Mouse (Mus musculus) hindbrain, postnatal 0 days (tissue): ENCODE results near the gene 6330403K07Rik. TPM values are rescaled to one million over a fixed set of nuclear protein-coding genes. Genes with fewer than 3 reads are reported as not detected.

Source experiments
- ATAC-seq: fragments of 200-750 bp; cut with Nextera tagmentation; 2 replicates; pipeline ENCODE4 v1.8.0; 2017; ENCODE audit warnings: mild to moderate bottlenecking, moderate TSS enrichment, moderate library complexity
- DNase-seq: peaks from one replicate; pipeline ENCODE4 v3.0.0-alpha.2; 2015; ENCODE audit warnings: low spot score
- H3K27ac ChIP-seq: fragments of 300-500 bp; sonication (generic); 2 replicates; pipeline ENCODE4 v1.5.1; 2014; ENCODE audit warnings: mild to moderate bottlenecking
- H3K27me3 ChIP-seq: fragments of 300-500 bp; sonication (generic); 2 replicates; pipeline ENCODE4 v1.6.1; 2014; ENCODE audit warnings: low read length, mixed read lengths; ENCODE audit not compliant: insufficient read depth
- H3K36me3 ChIP-seq: fragments of 300-500 bp; sonication (generic); 2 replicates; pipeline ENCODE4 v1.6.1; 2014; ENCODE audit warnings: low read length, mixed read lengths; ENCODE audit not compliant: insufficient read depth
- H3K4me1 ChIP-seq: fragments of 300-500 bp; sonication (generic); 2 replicates; pipeline ENCODE4 v1.6.1; 2014; ENCODE audit warnings: antibody characterized with exemption, low read length, mixed read lengths; ENCODE audit not compliant: insufficient read depth
- H3K4me2 ChIP-seq: fragments of 300-500 bp; sonication (generic); 2 replicates; pipeline ENCODE4 v1.6.1; 2014; ENCODE audit warnings: low read depth, mild to moderate bottlenecking, low read length, moderate library complexity, mixed read lengths
- H3K4me3 ChIP-seq: fragments of 300-500 bp; sonication (generic); 2 replicates; pipeline ENCODE4 v1.5.1; 2014; ENCODE audit warnings: low read length
- H3K9ac ChIP-seq: fragments of 300-500 bp; sonication (generic); replicated peaks from 2 replicates; pipeline ENCODE4 v1.6.1; 2014; ENCODE audit warnings: mild to moderate bottlenecking, low read length, moderate library complexity, mixed read lengths
- H3K9me3 ChIP-seq: fragments of 300-500 bp; sonication (generic); 2 replicates; pipeline ENCODE4 v1.6.1; 2016; ENCODE audit warnings: low read length, mixed read lengths
- CTCF ChIP-seq: IDR thresholded peaks from 2 replicates; pipeline ENCODE4 v1.5.1; 2016; ENCODE audit warnings: antibody characterized with exemption, control low read depth, low read depth
- WGBS: fragments of 180-500 bp; shearing (Covaris S2); extraction: QIAGEN DNeasy Blood & Tissue Kit; methylation state at CpG from one replicate; pipeline ENCODE4 v1.1.7; 2014; 5-methylcytosine and 5-hydroxymethylcytosine counted together
- polyA plus RNA-seq: library from polyadenylated mRNA; unstranded; fragments of >200 nt; fragmentation: Nextera tagmentation; extraction: Ambion mirVana; gene quantifications from 2 replicates; pipeline ENCODE4 v1.2.1, GENCODE M21; 2015
- total RNA-seq: library from RNA; depleted of rRNA; stranded (reverse); fragments of >200 nt; gene quantifications from 2 replicates; pipeline ENCODE4 v1.2.3, GENCODE M21; 2014; rRNA removed

The 6330403K07Rik gene
- total RNA-seq (696 and 765 TPM in 2 replicates), polyA plus RNA-seq (673 and 681 TPM in 2 replicates)

DNA sequence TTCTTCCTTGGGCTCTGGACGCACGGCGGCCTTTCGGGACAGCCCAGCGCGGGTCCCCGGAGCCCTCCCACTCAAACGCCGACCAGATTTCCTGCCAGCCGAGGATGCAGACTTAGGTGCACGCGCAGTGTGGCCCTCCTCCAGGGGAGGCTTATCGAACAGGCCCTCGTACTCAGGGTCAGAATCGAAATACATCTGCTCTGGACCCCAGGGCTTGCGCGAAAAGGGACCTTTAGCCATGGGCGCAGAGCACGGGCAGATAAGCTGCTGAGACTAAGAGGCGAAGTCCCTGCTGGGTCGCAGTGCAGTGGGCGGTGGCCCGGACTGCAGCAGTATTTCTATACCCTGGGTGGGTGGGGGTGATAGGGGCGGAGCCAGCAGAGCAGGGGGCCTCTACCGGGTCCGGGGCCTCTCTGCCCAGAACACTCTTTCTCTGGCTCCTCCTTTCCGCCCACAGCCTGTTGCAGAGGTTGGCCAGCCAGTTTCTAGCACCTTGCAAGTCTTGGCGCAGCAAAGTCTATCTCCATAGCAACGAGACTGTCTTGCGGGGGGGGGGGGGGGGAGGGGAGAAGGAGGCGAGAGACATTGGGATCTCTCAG, at the start of gene 6330403K07Rik:
6330403K07Rik (minus strand) TSS at position 351 of the 599 bp plus-strand sequence.
- H3K9me3 ChIP-seq = no peaks in the 10 kb centered on the region
- H3K9ac ChIP-seq = peak within 1 kb of the TSS; percentile 80
- 0 out of 2 replicates have a peak, but pooled peaks cover 5% of the 10 kb centered on the region for H3K4me1 ChIP-seq
- WGBS = under 1% methylated on average over 31 of the region's 31 CpGs
- no peaks in the 10 kb centered on the region for H3K36me3 ChIP-seq
- peak within 1 kb of the TSS; percentile 55 for H3K4me3 ChIP-seq
- TF ChIP-seq CTCF = no peak
- peak within 1 kb of the TSS; percentile 62 for H3K4me2 ChIP-seq
- DNase-seq (peak; percentile 92), ATAC-seq (peak; percentile 97)
- no peaks in the 10 kb centered on the region for H3K27me3 ChIP-seq
- H3K27ac ChIP-seq = peak within 1 kb of the TSS; percentile 95

DNA sequence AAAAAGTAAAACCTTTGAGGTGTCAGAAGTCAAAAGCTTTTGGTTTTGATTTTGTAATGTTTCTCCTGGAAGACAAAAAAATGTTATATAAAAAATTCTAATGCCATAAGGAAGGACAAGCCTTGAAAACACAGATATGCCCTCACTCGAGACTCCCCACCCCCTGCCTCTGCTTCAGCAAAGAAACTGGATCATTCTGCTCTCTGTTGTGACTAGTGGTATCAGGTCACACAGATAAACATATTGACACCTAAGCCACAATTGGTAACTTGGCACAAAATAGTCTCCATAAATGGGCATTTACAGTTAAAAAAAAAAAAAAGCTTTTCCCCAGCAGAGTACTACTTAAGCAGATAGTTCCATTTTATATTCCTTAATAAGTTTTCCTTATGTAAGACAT, 43.0 kb upstream of the 6330403K07Rik start:
- WGBS = 81% methylated on average over 1 of the region's 1 CpGs
- no peak overlapping the region for H3K4me2 ChIP-seq
- no peaks in the 10 kb centered on the region for H3K9me3 ChIP-seq
- TF ChIP-seq CTCF = no peak
- no peaks in the 10 kb centered on the region for H3K4me1 ChIP-seq
- no peak overlapping the region for H3K9ac ChIP-seq
- ATAC-seq (no peak), DNase-seq (no peak)
- no peaks in the 10 kb centered on the region for H3K27me3 ChIP-seq
- H3K4me3 ChIP-seq = no peak overlapping the region
- no peak overlapping the region for H3K27ac ChIP-seq
- no peaks in the 10 kb centered on the region for H3K36me3 ChIP-seq

DNA sequence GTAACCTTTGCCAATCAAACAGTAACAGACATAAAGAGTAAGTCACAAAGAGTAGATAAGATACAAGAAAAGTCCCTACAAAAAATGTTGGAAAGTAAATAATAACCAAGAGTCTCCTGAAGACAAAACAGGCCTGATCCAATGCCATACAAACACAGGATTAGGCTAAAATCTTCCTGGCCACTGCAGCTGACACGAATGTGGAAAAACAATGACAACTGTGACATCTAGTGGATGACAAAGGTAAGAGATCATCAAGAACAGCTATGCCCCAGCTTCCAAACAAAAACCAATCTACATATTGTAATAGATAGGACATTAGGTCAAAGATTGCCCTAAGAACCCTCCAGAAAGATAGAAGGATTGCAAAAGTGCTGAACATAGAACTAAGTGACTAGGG, 19.2 kb upstream of the 6330403K07Rik start:
- Histone ChIP-seq H3K9ac (no peak overlapping the region), H3K27me3 (no peaks in the 10 kb centered on the region), H3K27ac (no peak overlapping the region), H3K4me3 (no peak overlapping the region), H3K36me3 (no peaks in the 10 kb centered on the region), H3K4me2 (no peak overlapping the region), H3K4me1 (no peaks in the 10 kb centered on the region), H3K9me3 (no peaks in the 10 kb centered on the region)
- peak; percentile 80 for DNase-seq
- 0% methylated on average over 1 of the region's 1 CpGs for WGBS
- no peak for ATAC-seq
- peak; percentile 79 for TF ChIP-seq CTCF

DNA sequence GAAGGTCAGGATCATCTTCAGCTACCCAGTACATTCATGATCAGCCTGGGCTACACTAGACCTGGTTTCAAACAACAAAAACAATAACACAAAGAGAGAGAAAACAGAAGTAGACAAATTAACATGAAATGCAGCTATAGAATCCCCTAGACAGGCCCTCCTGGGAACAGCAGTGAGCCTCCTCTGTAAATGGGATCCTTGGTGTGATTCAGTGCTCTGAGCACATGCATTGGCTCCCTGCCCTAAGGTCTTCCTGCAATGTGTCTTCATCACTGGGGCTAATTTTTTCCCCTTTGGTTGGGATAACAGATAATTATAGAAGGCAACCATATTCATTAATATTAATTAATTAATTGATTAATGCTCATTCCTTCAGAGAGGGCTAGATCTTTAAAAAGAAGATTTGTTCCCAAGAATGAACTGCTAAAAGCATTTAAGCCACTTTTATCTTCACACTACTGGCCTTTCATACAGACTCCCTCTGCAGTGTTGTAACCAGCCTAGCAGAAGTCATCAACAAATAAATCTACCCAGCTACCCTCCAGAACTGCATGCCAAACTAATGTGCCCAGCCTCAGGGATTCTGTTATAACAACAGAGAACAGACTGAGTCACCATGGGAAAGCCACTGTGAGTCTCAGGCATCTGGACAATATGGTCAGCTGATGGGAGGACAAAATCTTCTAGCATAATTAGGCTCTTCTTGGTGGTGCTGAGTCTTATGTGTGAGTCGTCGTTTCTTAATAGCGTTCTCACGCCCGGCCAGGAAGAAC, 6.4 kb upstream of the 6330403K07Rik start:
- Histone ChIP-seq H3K4me2 (no peak overlapping the region), H3K9me3 (no peaks in the 10 kb centered on the region), H3K9ac (no peak overlapping the region), H3K4me1 (no peaks in the 10 kb centered on the region), H3K27ac (no peak overlapping the region), H3K4me3 (no peak overlapping the region), H3K36me3 (no peaks in the 10 kb centered on the region), H3K27me3 (no peaks in the 10 kb centered on the region)
- DNase-seq (no peak), ATAC-seq (no peak)
- no peak for TF ChIP-seq CTCF
- 90% methylated on average over 5 of the region's 5 CpGs for WGBS

DNA sequence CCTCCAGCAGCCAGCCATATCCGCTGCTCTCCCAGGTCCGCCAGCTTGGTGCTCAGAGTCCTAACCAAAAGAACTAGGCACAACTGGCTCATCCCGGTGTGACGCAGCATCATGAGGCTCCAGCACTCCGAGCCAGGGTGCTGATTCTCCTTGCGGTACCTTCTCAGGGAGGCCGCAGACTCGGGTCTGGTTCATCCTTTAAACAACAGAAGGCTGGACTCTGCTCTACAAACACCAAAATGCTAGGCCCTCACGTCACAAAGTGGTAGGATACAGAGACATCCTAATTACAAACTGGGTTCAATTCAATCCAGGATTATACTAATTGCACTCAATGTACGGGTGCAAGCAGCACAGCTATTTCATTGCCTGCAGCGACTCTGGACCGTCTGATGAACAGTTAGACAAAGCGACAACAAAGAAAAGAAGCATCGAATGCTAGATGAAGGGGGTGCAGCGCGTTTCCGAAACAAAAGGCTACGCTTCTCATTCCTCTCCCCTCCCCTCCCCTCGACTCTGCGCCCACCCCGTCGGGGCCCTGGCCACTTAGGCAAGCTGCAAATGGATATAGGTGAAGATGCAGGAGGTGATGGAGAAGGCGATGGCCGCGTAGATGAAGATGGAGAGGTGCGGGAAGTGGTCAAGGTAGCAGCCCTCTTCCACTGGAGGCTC, 686 bp downstream of the 6330403K07Rik start:
- Histone ChIP-seq H3K4me2 (peak overlapping the region; percentile 62), H3K27ac (peak overlapping the region; percentile 95), H3K36me3 (peaks cover 4% of the 10 kb centered on the region; the same call in 1 of the 2 replicates), H3K9me3 (no peaks in the 10 kb centered on the region), H3K9ac (peak overlapping the region; percentile 80), H3K4me1 (0 out of 2 replicates have a peak, but pooled peaks cover 5% of the 10 kb centered on the region), H3K4me3 (peak overlapping the region; percentile 55), H3K27me3 (no peaks in the 10 kb centered on the region)
- 3% methylated on average over 26 of the region's 26 CpGs for WGBS
- ATAC-seq (peak; percentile 24), DNase-seq (peak; percentile 64)
- no peak for TF ChIP-seq CTCF

DNA sequence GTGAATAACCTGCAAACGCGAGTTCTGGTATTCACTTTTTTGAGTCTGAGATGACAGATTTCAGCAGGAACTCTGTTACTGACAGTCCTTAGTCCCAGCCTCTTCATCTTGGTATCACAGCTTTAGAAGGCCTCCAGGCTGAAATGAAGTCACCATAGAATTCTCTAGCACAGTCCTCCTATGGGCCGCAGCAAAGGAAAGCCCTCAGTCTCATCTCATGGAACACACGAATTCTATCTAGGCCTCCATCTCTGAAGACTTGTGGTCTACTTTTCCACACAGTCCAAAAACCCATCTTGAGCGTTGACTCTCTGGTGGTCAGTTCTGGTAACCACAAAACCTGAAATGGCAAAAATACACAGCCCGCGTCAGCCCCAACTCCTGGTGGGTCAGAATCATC, 1.2 kb downstream of the 6330403K07Rik start:
- ATAC-seq (no peak), DNase-seq (no peak)
- WGBS = 34% methylated on average over 7 of the region's 7 CpGs
- peak overlapping the region; percentile 62 for H3K4me2 ChIP-seq
- H3K4me1 ChIP-seq = 0 out of 2 replicates have a peak, but pooled peaks cover 5% of the 10 kb centered on the region
- peaks cover 8% of the 10 kb centered on the region; the same call in 1 of the 2 replicates for H3K36me3 ChIP-seq
- H3K9ac ChIP-seq = peak overlapping the region; percentile 80
- H3K9me3 ChIP-seq = no peaks in the 10 kb centered on the region
- H3K27ac ChIP-seq = peak overlapping the region; percentile 95
- peak; percentile 15 for TF ChIP-seq CTCF
- H3K4me3 ChIP-seq = peak overlapping the region; percentile 55
- no peaks in the 10 kb centered on the region for H3K27me3 ChIP-seq
